Mouse (Mus musculus) mature B cell (primary cell): ENCODE measurements around the gene Mical2.

ENCODE experiments used
- in situ Hi-C: fragments of 300-500 bp; cut with MboI; formaldehyde crosslinking; loops from 2 replicates; pipeline ENCODE4 v1.14.3; 2019

Gene Mical2

DNA sequence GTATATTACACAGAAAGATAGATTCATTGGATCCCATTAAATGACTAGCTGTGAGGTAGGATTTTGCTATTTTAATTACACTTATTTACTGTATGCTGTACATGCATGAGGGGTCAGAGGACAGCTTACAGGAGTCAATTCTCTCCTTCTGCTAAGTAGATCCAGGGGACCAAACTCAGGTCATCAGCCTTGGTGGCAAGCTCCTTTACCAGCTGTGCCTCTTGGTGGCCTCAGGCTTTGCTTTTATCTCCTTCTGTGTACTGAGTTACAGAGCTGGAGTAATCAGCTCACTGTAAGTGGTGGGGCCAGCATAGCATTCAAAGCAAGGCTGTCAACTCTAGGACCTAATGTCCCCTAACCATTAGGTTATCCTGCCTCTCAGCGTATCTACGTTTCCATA lies 229.3 kb downstream of the Mical2 start:
- in situ Hi-C loops = loop anchor here (25.0 kb wide), 1 partner anchor 407 kb away; no protein-coding TSS in a partner anchor

DNA sequence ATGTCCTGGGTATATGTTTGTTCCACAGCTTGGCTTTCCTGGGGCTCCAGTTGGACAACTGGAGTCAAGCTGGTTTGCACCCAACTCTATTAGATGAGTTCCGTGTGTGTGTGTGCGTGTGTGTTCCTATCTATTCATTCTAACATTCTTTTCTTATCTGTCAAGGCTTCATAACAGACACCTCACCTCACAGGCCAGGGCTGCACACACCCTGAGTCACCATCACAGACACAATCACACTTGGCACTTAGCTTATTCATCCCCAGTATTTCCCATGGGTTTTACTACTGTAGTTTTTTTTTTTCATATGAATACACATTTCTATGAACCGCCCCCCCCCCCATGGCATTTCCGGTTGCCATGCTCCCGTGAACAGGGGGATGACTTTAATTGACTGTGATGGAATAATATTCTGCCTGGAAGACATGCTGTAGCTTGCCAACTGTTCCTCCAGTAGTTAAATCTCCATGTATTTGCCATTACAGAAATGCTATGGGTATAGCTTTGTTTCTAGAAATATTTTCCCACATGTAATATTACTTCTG lies 230.0 kb downstream of the Mical2 start:
- in situ Hi-C loops = loop anchor here (25.0 kb wide), 1 partner anchor 407 kb away; no protein-coding TSS in a partner anchor

DNA sequence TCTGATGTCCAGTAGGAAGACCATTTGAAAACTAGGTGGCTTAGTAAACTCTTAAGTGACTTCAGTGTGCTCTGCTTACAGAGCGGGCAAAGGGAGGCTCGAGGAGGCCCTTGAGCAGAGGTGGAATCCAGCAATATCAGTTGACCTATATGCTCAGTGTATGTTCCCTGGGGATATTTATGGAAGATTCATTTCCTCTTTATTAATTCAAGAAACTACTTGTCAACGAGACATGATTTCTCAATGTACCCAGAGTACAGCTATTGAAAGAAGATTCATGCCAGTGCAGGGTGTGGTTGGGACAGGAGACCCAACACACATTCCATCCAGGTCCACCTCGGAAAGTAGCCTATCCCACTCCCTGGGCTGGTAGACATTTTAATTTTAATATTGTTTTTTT lies 231.7 kb downstream of the Mical2 start:
- in situ Hi-C loops = loop anchor here (25.0 kb wide), 1 partner anchor 405 kb away; no protein-coding TSS in a partner anchor

DNA sequence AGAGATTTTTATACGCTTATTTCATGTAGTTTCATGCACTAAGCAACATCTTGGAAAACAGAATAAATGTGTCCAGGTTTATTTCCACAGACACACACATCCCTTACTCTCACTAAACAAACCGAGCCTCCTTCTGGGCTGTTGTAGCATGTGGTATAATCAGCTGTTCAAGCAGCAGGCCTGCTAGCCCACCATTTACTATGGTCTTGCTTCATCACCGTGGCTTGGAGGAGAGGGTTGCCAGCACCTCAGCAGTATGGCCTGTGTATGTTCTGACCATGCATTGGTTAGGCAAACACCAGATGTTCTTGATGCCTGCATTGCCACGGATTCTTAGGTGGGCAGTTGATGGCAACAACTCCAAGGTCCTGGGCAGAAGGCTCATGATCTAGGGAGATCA lies 232.3 kb downstream of the Mical2 start:
- in situ Hi-C loops = loop anchor here (25.0 kb wide), 1 partner anchor 404 kb away; no protein-coding TSS in a partner anchor

DNA sequence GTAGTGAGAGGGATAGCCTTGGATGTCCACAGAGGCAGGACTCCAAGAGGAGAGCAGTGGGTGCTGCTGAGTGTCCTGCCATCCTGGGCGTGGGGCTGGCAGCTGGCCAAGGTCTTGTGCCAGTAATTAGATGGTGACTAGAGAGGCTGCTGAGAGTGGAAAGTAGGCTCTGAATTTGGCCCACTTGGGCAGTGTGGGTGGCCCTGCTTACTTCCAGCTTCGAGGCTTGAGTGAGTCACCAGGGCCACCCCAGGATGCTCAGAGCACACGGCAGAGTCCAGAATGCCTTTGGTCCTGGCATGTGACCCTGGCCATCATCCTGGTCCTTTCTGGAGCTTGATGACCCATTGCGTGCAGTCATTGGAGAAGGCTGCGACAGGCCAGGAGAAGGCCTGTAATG lies 232.8 kb downstream of the Mical2 start:
- in situ Hi-C loops = loop anchor here (25.0 kb wide), 1 partner anchor 404 kb away; no protein-coding TSS in a partner anchor
